Mouse (Mus musculus) neural tube, embryonic 12.5 days (tissue): Measurements from ENCODE around the gene 2700097O09Rik. TPM values are rescaled to one million over a fixed set of nuclear protein-coding genes. Genes with fewer than 3 reads are reported as not detected.
"Not testable (repeated sequence)": the region's sequence is repeated elsewhere in the genome, so short reads cannot be mapped to it uniquely, and the experiment has no call there.

Experiments used
- ATAC-seq: fragments of 200-750 bp; cut with Nextera tagmentation; 2 replicates; pipeline ENCODE4 v1.8.0; 2017; ENCODE audit warnings: low read depth, mild to moderate bottlenecking, moderate TSS enrichment, moderate library complexity; ENCODE audit not compliant: low FRiP score
- H3K27ac ChIP-seq: fragments of 300-500 bp; sonication (generic); 2 replicates; pipeline ENCODE4 v1.5.1; 2016
- H3K27me3 ChIP-seq: fragments of 300-500 bp; sonication (generic); replicated peaks from 2 replicates; pipeline ENCODE4 v1.6.1; 2016; ENCODE audit warnings: mild to moderate bottlenecking
- H3K36me3 ChIP-seq: fragments of 300-500 bp; sonication (generic); 2 replicates; pipeline ENCODE4 v1.6.1; 2016; ENCODE audit warnings: mild to moderate bottlenecking
- H3K4me1 ChIP-seq: fragments of 300-500 bp; sonication (generic); 2 replicates; pipeline ENCODE4 v1.6.1; 2016
- H3K4me2 ChIP-seq: fragments of 300-500 bp; sonication (generic); replicated peaks from 2 replicates; pipeline ENCODE4 v1.6.1; 2016; ENCODE audit warnings: mild to moderate bottlenecking
- H3K4me3 ChIP-seq: fragments of 300-500 bp; sonication (generic); 2 replicates; pipeline ENCODE4 v1.5.1; 2016
- H3K9ac ChIP-seq: fragments of 300-500 bp; sonication (generic); 2 replicates; pipeline ENCODE4 v1.6.1; 2016; ENCODE audit warnings: mild to moderate bottlenecking
- H3K9me3 ChIP-seq: fragments of 300-500 bp; sonication (generic); 2 replicates; pipeline ENCODE4 v1.6.1; 2016; ENCODE audit warnings: mild to moderate bottlenecking
- WGBS: fragments of 180-500 bp; shearing (Covaris S2); methylation state at CpG from one replicate; pipeline ENCODE4 v1.1.7; 2016; 5-methylcytosine and 5-hydroxymethylcytosine counted together
- polyA plus RNA-seq: library from polyadenylated mRNA; unstranded; fragments of >200 nt; fragmentation: Nextera tagmentation; extraction: Ambion mirVana; gene quantifications from 2 replicates; pipeline ENCODE4 v1.2.1, GENCODE M21; 2016

2700097O09Rik gene
- polyA plus RNA-seq, result 32.5 and 34.2 TPM in 2 replicates

DNA sequence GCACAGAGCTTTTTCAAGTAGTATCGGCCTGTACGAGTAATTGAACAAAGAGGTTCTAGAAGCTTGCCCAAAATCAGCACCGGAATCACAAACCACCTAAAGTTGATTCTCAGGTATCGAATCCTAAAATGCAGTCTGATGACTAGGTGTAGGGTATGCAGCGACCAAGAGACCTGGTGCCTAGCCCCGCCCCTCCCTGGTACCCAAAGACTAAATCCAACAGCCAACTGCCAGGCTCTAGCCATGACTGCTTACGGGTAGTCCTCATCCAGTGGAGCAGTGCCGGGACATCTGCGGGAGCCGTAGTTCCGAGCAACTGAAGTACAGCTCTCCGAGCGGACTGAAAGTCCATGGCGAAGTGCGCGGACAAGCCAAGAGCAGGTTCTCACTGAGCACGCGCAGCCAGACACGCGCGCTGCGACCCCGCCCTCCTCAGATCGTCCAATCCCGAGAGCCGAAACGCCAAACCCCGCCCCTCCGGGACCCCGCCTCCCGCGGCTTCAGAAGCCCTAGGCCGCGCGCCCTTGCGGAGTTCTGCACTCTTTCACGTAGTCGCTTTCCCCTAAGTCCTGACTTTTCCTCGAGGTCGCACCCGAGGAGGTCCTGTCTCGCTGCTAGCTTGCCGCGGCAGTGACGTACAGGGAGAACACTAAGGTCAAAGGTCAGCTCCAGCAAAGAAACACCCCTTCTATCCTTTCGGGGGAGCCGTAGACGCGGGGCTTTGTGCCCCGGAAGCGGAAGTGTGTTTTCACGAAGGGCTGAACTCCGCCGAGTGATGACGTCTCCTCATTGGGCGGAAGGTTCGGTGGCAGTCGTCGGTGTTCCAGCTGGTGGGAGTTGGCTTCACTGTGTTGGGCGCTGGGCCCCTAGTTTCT, at the start of gene 2700097O09Rik, which contains the start of gene Srp54a:
Gene 2700097O09Rik (minus strand): TSS at position 385 of the 875 bp plus-strand sequence.
Gene Srp54a (plus strand): TSS at position 537 of the 875 bp plus-strand sequence.
- Histone ChIP-seq H3K9ac (peak within 1 kb of the TSS; percentile 65), H3K4me3 (peak within 1 kb of the TSS; percentile 74), H3K4me2 (peak within 1 kb of the TSS; percentile 63)
- H3K36me3 ChIP-seq, H3K27ac ChIP-seq, H3K9me3 ChIP-seq, H3K4me1 ChIP-seq, H3K27me3 ChIP-seq: not testable (repeated sequence)
- ATAC-seq, result peak; percentile 99
- under 1% methylated on average over 60 of the region's 60 CpGs for WGBS

DNA sequence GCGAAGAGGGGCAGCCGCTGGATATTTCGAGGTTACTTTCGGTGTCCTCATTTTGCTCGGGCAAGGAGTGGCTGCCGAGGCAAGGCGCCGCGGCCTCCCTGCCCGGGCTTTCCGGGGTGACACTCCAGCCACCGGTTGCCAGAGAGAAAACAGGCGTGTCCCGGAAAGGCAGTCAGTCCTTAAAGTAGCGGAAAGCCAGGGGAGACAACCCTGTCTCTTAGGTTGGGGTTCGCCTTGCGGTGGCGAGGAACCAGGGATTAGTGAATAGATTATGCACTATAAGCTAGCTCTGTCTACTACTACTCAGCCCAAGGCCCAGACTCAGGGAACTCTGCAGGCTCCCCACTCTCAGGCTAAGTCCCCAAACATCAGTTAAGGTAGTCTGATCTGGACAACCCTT, 44.8 kb upstream of the 2700097O09Rik start:
- not testable (repeated sequence) for H3K9me3 ChIP-seq, H3K4me2 ChIP-seq, H3K4me1 ChIP-seq, H3K9ac ChIP-seq, H3K4me3 ChIP-seq, H3K27ac ChIP-seq, H3K36me3 ChIP-seq, H3K27me3 ChIP-seq
- ATAC-seq, result peak; percentile 58
- WGBS, result no CpG with 5 or more reads among the region's 18 CpGs

DNA sequence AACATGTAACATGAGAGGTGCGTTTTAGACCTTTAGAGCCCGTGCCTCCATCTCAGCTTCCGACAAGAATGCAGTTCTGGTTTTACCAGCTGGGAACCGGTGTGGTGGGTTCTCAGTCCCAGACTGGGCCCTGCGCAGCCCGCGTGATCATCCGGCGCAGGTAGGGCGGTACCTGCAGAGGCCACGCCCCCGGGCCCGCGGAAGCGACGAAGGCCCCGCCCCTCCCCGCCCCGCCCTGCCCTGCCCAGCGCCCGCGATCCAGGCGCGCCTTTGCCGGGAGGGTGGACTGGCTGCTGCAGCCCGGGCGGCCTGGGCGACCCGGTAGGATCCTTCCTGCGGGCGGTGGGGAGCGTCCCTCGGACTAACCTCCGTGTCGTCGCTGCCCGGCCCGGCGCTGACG, 44.3 kb upstream of the 2700097O09Rik start, which contains the start of gene Fam177a:
Gene Fam177a (plus strand): TSS at position 228 of the 400 bp plus-strand sequence.
- not testable (repeated sequence) for H3K9ac ChIP-seq, H3K27me3 ChIP-seq, H3K9me3 ChIP-seq, H3K4me3 ChIP-seq, H3K27ac ChIP-seq, H3K36me3 ChIP-seq, H3K4me1 ChIP-seq, H3K4me2 ChIP-seq
- ATAC-seq, result peak; percentile 97
- WGBS, result no CpG with 5 or more reads among the region's 40 CpGs

DNA sequence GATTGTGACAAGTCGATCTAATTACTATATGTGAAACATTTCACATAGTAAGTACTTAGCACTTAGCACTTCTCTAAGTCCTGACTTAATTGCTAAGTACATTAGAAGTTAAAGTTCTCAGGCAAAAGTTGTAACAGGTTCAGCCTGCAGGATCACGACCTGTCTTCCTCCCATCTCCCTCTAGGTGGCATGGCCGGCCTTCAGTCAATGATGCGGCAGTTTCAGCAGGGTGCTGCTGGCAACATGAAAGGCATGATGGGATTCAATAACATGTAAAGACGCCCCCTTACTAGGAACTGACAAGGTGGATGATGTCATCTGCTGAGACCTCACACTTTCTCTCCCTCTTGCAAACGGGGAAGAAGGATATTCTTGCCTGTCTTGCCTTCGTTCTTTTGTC, 32.7 kb upstream of the 2700097O09Rik start:
- not testable (repeated sequence) for H3K4me1 ChIP-seq, H3K4me3 ChIP-seq, H3K4me2 ChIP-seq, H3K27ac ChIP-seq, ATAC-seq, H3K27me3 ChIP-seq, H3K9ac ChIP-seq, H3K36me3 ChIP-seq, H3K9me3 ChIP-seq
- no CpG with 5 or more reads among the region's 7 CpGs for WGBS

DNA sequence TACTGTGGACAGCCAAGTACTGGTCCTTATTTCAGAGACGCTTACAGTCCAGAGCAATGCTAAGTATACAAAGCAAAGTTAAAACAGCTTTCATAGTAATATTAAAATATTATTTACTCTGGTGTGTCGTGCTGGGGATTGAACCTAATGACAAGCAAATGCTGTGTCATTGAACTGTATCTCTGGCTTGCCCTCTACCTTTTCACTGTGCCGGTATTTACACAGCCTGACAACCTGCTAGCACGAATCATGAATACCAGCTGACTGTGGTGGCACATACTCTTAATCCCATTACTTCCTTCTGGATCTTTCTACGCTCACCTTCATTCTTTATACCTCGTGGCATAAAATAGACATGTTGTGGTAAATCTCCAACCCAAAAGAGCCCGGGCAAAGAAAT, 12.2 kb upstream of the 2700097O09Rik start:
- not testable (repeated sequence) for H3K27ac ChIP-seq, H3K27me3 ChIP-seq, H3K4me3 ChIP-seq, H3K4me2 ChIP-seq, H3K9me3 ChIP-seq, ATAC-seq, H3K36me3 ChIP-seq, H3K9ac ChIP-seq, H3K4me1 ChIP-seq
- 100% methylated on average over 1 of the region's 7 CpGs for WGBS

DNA sequence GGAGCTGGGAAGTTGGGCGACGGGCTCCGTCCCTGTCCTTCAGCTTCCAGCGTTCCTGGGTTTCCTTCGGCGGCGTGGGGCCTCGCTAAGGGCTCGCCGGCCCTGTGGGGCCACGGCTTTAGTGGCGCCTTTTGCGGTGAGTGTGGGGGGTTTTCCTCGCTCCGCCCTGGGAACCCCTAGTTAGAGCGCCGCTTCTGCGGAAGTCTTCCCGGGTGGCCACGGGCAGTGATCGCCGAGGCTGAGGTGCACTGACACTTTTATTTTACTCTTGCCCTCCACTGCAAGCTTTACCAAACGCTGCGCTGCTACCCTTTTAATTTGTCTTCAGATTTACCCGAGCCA, 662 bp upstream of the 2700097O09Rik start:
- not testable (repeated sequence) for H3K27ac ChIP-seq, H3K27me3 ChIP-seq, ATAC-seq, H3K36me3 ChIP-seq, H3K4me1 ChIP-seq, H3K9me3 ChIP-seq
- peak overlapping the region; percentile 65 for H3K9ac ChIP-seq
- H3K4me3 ChIP-seq, result peak overlapping the region; percentile 74
- WGBS, result 0% methylated on average over 25 of the region's 25 CpGs
- peak overlapping the region; percentile 58 for H3K4me2 ChIP-seq

DNA sequence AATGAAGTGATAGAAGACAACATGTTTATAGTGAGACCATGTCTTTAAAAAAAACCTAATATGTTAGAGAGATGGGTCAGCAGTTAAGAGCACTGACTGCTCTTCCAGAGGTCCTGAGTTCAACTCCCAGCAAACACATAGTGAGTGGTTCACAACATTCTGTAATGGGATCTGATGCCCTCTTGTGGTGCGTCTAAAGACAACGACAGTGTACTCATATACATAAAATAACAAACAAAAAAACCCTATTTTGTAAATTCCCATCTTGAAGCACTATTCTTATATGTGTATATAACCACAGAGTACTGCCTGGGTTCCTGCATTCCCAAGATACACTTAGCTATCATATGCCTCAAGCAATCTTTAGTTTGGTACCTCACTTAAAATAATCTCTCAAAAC, 1.2 kb downstream of the 2700097O09Rik start:
- not testable (repeated sequence) for H3K36me3 ChIP-seq, H3K27me3 ChIP-seq, H3K9me3 ChIP-seq, H3K4me1 ChIP-seq, H3K9ac ChIP-seq, H3K27ac ChIP-seq, H3K4me2 ChIP-seq, ATAC-seq, H3K4me3 ChIP-seq
- 54% methylated on average over 2 of the region's 2 CpGs for WGBS

DNA sequence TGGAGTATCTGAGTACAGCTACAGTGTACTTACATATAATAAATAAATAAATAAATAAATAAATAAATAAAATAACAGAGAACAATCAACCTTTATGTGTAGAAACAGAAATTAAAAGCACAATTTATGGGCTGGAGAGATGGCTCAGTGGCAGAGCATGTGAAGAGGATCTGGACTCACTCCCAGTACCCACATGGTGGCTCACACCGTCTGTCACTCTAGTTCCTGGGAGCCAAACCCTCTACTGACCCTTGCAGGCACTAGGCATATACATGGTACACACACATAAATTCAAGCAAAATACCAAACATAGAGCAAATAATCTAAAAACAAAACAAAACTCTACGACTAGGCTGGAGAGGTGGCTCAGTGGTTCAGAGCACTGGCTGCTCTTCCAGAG, 4.6 kb downstream of the 2700097O09Rik start:
- no peak for ATAC-seq
- Histone ChIP-seq H3K4me1 (no peaks in the 10 kb centered on the region), H3K9ac (no peak overlapping the region), H3K4me2 (no peak overlapping the region), H3K4me3 (no peak overlapping the region), H3K9me3 (no peaks in the 10 kb centered on the region), H3K27me3 (no peaks in the 10 kb centered on the region), H3K36me3 (no peaks in the 10 kb centered on the region), H3K27ac (no peak overlapping the region)
- WGBS, result 97% methylated on average over 2 of the region's 2 CpGs

DNA sequence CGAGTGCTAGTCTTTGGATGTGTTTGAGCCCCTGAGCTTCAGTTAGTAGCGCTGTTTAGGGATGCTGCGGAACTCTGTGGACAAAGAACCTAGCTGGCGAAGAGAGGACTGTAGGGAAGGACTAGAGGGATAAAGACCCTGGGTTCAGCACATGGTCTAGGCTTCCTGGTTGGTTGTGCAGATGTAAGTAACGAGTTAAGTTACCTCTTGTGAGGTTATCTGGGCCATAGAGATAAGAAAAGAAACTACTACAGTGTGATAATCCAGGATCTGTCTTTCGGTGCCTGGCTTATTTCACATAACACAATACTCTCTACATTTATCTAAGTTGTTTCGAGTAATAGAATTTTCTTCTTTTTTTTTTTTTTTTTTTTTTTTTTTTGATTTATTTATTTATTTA, 6.2 kb downstream of the 2700097O09Rik start:
- no peak overlapping the region for H3K4me3 ChIP-seq
- no peaks in the 10 kb centered on the region for H3K4me1 ChIP-seq
- no peak overlapping the region for H3K27ac ChIP-seq
- WGBS, result 96% methylated on average over 7 of the region's 7 CpGs
- no peaks in the 10 kb centered on the region for H3K36me3 ChIP-seq
- no peak overlapping the region for H3K9ac ChIP-seq
- no peak overlapping the region for H3K4me2 ChIP-seq
- H3K27me3 ChIP-seq, result no peaks in the 10 kb centered on the region
- no peaks in the 10 kb centered on the region for H3K9me3 ChIP-seq
- no peak for ATAC-seq

DNA sequence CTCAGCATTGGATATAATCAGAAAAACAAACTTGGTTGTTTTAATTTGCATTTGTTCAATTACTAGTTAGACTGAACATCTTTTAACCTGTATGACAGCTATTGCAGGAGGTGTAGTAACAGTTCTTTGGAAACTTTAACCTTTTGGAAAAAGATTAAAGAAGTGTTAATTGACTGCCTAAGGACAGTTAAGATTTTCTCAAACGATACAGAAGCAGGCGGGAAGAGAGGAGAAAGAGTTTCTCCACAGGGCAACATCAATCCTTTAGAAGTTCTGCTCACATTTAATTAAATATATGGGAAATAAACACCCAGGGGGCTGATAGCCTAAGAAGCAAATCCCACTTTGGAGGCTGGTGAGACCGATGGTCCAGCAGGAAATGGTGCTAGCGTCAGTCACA, 7.4 kb downstream of the 2700097O09Rik start:
- no peak overlapping the region for H3K27ac ChIP-seq
- no peaks in the 10 kb centered on the region for H3K27me3 ChIP-seq
- no peak overlapping the region for H3K4me3 ChIP-seq
- no peaks in the 10 kb centered on the region for H3K9me3 ChIP-seq
- 85% methylated on average over 4 of the region's 4 CpGs for WGBS
- ATAC-seq, result no peak
- H3K4me1 ChIP-seq, result no peaks in the 10 kb centered on the region
- H3K4me2 ChIP-seq, result no peak overlapping the region
- no peaks in the 10 kb centered on the region for H3K36me3 ChIP-seq
- no peak overlapping the region for H3K9ac ChIP-seq

DNA sequence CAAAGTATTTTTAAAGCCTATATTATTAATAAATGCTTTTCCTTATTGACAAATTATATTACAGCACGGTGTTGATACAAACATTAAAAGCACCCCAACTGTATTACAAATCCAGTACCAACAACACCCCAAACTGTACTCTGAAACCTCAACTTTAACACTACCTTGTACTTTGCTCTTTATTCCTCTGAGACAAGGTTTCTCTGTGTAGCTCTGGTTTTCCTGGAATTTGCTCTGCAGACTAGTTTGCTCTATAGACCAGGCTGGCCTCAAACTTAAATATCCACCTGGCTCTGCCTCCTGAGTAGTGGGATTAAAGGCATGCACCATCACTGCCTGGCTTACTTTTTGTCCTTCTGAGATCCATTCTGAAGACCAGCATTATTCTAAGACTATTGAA, 17.8 kb downstream of the 2700097O09Rik start:
- H3K36me3 ChIP-seq, result peaks cover 14% of the 10 kb centered on the region
- H3K9me3 ChIP-seq, result no peaks in the 10 kb centered on the region
- H3K4me1 ChIP-seq, result no peaks in the 10 kb centered on the region
- no peak overlapping the region for H3K27ac ChIP-seq
- H3K4me2 ChIP-seq, result no peak overlapping the region
- WGBS, result 90% methylated on average over 1 of the region's 1 CpGs
- H3K4me3 ChIP-seq, result no peak overlapping the region
- no peaks in the 10 kb centered on the region for H3K27me3 ChIP-seq
- ATAC-seq, result no peak
- no peak overlapping the region for H3K9ac ChIP-seq

DNA sequence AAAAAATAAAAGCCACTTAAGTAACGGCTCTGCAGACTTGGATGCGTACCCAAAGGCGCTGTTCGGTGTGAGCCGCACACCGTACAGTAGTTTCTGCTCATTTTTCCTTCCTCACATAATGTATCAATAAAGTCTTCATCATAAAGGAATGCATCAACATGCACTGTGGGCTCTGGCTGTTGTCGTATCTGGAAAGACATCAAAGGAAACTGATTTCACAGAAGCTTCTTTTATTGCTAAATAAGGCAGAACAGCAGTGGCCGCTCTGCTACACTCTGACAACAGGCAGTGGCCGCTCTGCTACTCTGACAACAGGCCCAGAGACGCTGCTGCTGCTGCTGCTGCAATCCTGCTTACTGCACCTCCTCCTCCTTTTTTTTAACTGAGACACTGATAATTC, 18.9 kb downstream of the 2700097O09Rik start:
- no peak for ATAC-seq
- no peak overlapping the region for H3K4me3 ChIP-seq
- H3K4me2 ChIP-seq, result no peak overlapping the region
- no peak overlapping the region for H3K27ac ChIP-seq
- H3K9me3 ChIP-seq, result no peaks in the 10 kb centered on the region
- no peaks in the 10 kb centered on the region for H3K4me1 ChIP-seq
- WGBS, result 83% methylated on average over 10 of the region's 10 CpGs
- no peaks in the 10 kb centered on the region for H3K27me3 ChIP-seq
- H3K9ac ChIP-seq, result no peak overlapping the region
- peaks cover 16% of the 10 kb centered on the region for H3K36me3 ChIP-seq
